Mouse (Mus musculus): ENCODE measurements around the gene Syngr1. TPM values are rescaled to one million over a fixed set of nuclear protein-coding genes. Genes with fewer than 3 reads are reported as not detected.

The Syngr1 gene
- polyA plus RNA-seq, 1 experiment = 47.9 TPM

Other genes with a start within 250 kb of the Syngr1 start
- 5.3 and 7.4 TPM in 2 replicates for gene Apobec3, start 199.7 kb upstream of the Syngr1 start, polyA plus RNA-seq (2012; ENCODE audit: insufficient read depth, insufficient read length, missing spikeins)
- 6.8 and 7.1 TPM in 2 replicates for gene Cbx7, start 120.2 kb upstream of the Syngr1 start, polyA plus RNA-seq (2012; ENCODE audit: insufficient read depth, insufficient read length, missing spikeins)
- gene Pdgfb, start 76.4 kb upstream of the Syngr1 start, polyA plus RNA-seq (2012; ENCODE audit: insufficient read depth, insufficient read length, missing spikeins) = 9.8 and 13.0 TPM in 2 replicates
- 424 and 522 TPM in 2 replicates for gene Rpl3, start 534 bp downstream of the Syngr1 start, polyA plus RNA-seq (2012; ENCODE audit: insufficient read depth, insufficient read length, missing spikeins)
- 4.8 and 5.7 TPM in 2 replicates for gene Tab1, start 41.8 kb downstream of the Syngr1 start, polyA plus RNA-seq (2012; ENCODE audit: insufficient read depth, insufficient read length, missing spikeins)
- 0.36 and 0.50 TPM in 2 replicates for gene Mgat3, start 82.4 kb downstream of the Syngr1 start, polyA plus RNA-seq (2012; ENCODE audit: insufficient read depth, insufficient read length, missing spikeins)
- 15.4 and 16.0 TPM in 2 replicates for gene Mief1, start 142.7 kb downstream of the Syngr1 start, polyA plus RNA-seq (2012; ENCODE audit: insufficient read depth, insufficient read length, missing spikeins)
- gene AC140267.1, start 144.5 kb downstream of the Syngr1 start, polyA plus RNA-seq (2012; ENCODE audit: insufficient read depth, insufficient read length, missing spikeins) = not detected in 2 replicates
- 111 and 147 TPM in 2 replicates for gene Atf4, start 163.8 kb downstream of the Syngr1 start, polyA plus RNA-seq (2012; ENCODE audit: insufficient read depth, insufficient read length, missing spikeins)
- gene Rps19bp1, start 173.0 kb downstream of the Syngr1 start, polyA plus RNA-seq (2012; ENCODE audit: insufficient read depth, insufficient read length, missing spikeins) = 30.4 and 30.8 TPM in 2 replicates
- gene Cacna1i, start 195.9 kb downstream of the Syngr1 start, polyA plus RNA-seq (2012; ENCODE audit: insufficient read depth, insufficient read length, missing spikeins) = not detected in 2 replicates

All from brown adipose tissue, adult 24 weeks (tissue).